Mouse (Mus musculus) kidney, adult 8-10 months (tissue): ENCODE results near the gene Krtap19-4.

Experiments
- DNase-seq, 2 experiments: peaks; one replicate each; pipeline ENCODE4 v3.0.0; 2022

The Krtap19-4 gene

DNA sequence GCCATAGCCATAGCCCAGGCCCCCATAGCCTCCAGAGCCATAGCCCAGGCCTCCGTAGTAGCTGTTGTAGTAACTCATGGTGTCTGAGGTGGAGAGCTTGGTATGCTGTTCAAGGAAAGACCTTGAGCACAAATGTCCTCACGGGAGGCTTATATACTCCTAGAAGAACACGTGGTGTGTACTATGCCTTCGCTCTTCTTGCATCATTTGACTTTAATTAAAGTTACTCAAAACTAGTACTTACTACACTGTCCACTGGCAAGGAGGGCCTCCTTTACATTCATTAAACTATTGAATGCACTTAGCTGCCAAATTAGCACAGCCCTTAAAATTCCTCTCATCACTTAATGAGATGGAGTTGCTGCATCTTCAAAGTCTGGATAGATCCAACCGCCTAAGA is at the start of gene Krtap19-4:
TSS of gene Krtap19-4 (minus strand) at position 101 of the 400 bp plus-strand sequence.
- no peak for DNase-seq

DNA sequence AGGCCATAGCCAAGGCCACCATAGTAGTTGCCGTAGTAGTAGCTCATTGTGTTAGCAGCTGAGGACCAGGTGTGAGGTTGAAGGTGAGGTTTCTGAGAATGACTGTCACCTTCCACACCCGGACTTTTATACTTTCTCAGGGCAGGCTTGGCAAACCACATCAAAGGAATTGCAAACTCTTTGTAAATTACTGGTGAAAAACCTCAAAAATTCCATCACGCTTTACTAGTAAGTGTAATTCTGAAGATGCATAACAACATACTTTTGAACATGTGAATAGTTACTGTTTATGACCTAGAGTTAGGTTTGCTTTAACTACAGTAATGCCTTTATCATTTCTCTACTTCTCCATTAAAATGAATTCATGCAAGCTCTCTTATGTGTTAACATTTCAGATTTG is 47.3 kb upstream of the Krtap19-4 start, which contains the start of gene Krtap19-9b:
TSS of gene Krtap19-9b (minus strand) at position 101 of the 400 bp plus-strand sequence.
- no peak for DNase-seq

DNA sequence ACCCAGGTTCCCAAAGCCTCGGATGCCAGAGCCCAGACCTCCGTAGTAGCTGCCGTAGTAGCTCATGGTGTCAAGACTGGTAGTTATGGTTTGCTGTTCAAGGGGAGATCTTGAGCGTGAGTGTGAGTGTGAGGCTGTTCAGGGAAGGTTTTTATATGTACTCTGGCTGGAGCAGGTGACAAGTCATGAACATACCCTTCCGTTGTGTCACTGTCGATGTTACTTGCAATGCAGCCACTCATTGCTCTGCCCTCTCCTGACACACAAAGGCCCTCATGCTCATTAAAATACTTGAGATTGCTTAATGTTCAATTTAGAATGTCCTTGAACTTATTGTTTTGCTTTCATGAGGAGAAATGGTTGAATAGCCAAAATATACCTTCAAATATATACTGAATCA is 11.5 kb upstream of the Krtap19-4 start, which contains the start of gene Krtap19-5:
TSS of gene Krtap19-5 (minus strand) at position 101 of the 400 bp plus-strand sequence.
- no peak for DNase-seq

DNA sequence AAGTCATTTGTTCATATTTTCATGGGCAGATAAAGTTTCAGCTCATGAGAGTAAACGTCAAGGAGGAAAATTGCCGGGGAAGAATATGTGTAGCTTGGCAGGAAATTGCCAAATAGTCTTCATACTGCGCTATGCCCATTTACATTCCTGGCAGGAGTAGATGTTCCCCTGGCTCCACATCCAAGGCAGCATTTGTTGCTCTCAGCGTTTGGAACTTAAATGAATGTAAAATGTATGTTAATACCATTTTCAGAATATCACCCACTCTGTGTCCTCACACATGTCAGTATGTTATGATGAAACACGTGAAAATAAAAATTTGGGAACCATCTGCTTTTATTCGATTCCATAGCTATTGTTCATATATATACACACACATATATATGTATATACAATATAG is 2.0 kb upstream of the Krtap19-4 start:
- no peak for DNase-seq

DNA sequence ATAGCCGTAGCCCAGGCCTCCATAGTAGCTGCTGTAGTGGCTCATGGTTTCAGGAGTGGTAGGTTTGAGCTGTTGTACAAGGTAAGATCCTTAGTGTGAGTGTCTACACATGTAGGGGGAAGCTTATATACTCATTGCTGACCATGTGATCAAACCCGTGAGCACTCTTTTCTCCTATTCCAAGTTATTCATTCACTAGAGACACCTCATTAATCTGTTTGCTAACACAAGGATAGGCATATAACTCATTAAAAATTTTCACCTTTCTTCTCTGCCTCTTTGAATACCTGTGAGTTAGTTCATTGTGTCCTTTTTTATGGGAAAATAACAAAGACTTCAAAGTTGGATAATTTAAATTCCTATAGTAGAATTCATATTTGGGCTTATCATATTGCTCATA is 7.0 kb downstream of the Krtap19-4 start, which contains the start of gene Krtap19-3:
TSS of gene Krtap19-3 (minus strand) at position 101 of the 400 bp plus-strand sequence.
- no peak for DNase-seq

DNA sequence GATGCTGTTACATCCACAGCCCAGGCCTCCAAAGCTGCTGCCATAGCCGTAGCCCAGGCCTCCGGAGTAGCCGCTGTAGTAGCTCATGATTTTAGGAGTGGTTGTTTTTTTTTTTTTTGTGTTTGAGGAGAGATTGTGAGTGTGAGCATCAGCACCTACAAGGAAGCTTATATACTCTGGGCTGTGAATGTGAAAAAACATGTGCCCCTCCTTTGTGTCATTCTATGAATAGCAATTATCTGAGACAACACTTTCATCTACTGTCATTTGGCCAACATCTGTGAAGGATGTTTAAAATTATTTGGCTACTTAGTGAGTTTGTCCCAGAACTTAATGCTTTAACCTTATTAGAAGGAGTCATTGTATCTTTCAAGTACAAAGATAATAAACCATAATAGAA is 10.7 kb downstream of the Krtap19-4 start, which contains the start of gene Krtap19-2:
TSS of gene Krtap19-2 (minus strand) at position 101 of the 400 bp plus-strand sequence.
- DNase-seq = no peak

DNA sequence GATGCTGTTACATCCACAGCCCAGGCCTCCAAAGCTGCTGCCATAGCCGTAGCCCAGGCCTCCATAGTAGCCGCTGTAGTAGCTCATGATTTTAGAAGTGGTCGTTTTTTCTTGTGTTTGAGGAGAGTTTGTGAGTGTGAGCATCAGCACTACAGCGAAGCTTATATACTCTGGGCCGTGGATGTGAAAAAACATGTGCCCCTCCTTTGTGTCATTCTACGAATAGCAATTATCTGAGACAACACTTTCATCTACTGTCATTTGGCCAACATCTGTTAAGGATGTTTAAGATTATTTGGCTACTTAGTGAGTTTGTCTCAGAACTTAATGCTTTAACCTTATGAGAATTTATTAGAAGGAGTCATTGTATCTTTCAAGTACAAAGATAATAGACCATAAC is 15.6 kb downstream of the Krtap19-4 start, which contains the start of gene Krtap19-1:
TSS of gene Krtap19-1 (minus strand) at position 101 of the 400 bp plus-strand sequence.
- DNase-seq = no peak

DNA sequence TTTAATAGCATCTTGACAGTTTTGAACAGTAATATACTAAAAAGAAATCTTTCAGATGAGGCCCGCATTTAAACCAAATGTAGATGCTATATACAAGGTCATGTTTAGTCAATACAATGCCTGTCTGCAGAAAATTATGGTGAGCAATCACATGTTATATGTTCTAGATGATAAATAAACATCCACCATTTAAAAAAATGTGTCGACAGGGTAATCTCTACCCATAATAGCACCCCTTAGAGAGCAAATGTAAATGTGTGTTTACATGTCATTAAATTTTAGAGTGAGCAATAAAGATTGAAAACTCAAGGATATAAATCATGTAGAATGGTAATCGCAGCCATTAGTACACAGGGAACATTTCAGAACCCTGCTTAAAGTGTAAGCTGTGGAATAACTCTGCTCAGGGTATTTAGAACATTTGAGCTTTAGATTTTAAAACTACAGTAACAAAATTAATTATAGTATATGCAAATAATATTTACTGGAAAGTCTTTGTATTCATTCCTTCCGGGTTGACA is 19.9 kb downstream of the Krtap19-4 start:
- no peak for DNase-seq

DNA sequence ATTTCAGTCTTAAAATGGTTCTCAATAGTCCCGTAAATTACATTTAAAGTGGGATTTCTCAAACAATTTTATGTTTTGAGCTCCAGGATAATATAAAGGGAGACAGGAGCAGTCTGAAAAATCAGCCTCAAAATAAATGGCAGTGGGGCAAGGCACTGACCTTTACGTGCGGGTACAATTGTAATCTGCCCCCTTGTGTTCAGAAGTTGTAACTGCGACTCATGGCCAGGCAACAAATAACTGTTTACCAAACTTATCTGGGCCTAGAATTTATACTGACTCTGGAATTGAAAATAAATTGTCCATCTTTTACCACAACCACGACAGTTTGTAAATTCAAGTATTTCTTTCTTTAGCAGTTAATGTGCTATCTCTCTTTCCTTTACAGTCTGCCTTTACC is 33.4 kb downstream of the Krtap19-4 start:
- DNase-seq = peak; percentile 2 to 11

DNA sequence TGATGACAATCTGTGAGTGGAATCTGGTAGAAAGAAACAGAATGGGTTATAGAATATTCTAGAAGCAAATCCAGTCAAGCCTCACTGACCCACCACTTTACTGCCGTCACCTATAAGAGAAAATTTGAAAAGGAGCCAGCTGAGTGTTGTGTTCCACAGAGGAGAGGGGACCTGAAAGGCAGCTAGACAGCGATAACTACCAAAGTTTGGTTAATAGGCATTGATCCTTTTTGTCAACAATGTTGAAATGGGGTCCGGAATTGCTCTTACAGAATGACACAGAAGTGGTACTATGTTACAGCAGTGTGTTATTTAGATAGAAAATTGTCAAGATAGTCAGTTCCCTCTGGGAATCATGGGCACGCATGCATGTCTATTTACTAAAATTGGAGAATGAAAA is 36.3 kb downstream of the Krtap19-4 start:
- no peak for DNase-seq

DNA sequence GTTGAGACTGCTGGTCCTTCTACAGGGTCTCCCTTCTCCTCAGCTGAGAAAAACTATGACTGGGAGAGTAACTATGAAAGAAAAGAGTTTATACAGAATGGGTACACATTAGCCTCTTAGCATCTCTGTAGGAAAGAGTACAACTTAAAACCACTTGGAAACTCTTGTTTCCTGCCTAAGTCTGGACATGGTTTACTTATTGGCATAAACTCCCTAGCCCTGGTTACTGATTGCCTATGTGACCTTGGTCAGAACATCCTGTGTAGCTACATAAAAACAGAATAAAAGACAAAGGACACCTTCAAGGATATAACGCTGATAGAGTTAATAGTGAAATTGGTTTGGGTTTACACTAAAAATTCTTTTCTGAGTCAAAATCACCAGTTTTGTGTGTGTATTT is 37.5 kb downstream of the Krtap19-4 start:
- peak; percentile 21 to 26 for DNase-seq
